Mouse (Mus musculus): ENCODE measurements around the gene Kit. TPM values are rescaled to one million over a fixed set of nuclear protein-coding genes. Genes with fewer than 3 reads are reported as not detected.

Kit gene
- polyA plus RNA-seq, 1 experiment from 2014 or later, result 47.2 TPM

DNA sequence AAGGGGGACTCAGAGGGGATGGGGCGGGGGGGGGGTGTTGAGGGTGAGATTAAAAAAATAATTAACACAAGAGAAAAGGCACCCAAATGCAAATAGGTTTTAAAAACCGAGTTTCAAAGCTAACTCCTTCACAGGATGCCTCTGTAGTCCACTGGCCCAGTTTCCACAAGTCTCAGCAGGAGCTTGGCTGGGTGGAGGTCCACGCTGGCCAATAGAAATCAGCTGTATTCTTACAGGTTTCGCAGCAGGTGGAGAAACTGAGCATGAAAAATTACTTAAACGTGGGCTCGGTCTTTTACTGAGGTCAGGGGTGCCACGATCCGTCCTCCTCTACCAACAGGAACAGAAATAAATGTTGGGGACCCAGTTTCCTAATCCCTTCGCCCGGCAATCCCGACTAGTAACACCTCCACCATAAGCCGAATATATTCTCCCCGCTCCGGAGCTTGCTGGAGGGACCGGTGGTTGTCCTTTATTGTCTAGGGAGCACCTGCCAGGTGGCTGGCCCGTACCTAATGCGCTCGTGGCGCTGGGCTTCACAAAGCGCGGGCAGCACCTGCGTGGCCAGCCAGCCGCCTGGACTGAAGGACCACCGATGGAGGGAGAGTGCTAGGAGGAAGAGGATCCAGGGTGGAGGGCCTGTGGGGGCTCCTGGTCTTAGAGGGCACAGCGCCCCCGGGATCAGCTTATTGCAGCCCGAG, 415 bp upstream of the Kit start:
- no peaks in the 10 kb centered on the region for H3K9me3 ChIP-seq
- peak overlapping the region; percentile 89 for H3K9ac ChIP-seq
- peak overlapping the region; percentile 88 for H3K27ac ChIP-seq (replicated peaks)
- no peaks in the 10 kb centered on the region for H3K36me3 ChIP-seq
- no peaks in the 10 kb centered on the region; the same call in 1 of the 2 replicates for H3K27me3 ChIP-seq
- 2% methylated on average over 27 of the region's 27 CpGs for WGBS
- ATAC-seq (ENCODE audit: low read depth), result no peak; the same call in 1 of the 2 replicates
- peak overlapping the region; percentile 85 for H3K4me2 ChIP-seq
- peak overlapping the region; percentile 76 for H3K4me3 ChIP-seq
- H3K4me1 ChIP-seq (replicated peaks), result peaks cover 33% of the 10 kb centered on the region

DNA sequence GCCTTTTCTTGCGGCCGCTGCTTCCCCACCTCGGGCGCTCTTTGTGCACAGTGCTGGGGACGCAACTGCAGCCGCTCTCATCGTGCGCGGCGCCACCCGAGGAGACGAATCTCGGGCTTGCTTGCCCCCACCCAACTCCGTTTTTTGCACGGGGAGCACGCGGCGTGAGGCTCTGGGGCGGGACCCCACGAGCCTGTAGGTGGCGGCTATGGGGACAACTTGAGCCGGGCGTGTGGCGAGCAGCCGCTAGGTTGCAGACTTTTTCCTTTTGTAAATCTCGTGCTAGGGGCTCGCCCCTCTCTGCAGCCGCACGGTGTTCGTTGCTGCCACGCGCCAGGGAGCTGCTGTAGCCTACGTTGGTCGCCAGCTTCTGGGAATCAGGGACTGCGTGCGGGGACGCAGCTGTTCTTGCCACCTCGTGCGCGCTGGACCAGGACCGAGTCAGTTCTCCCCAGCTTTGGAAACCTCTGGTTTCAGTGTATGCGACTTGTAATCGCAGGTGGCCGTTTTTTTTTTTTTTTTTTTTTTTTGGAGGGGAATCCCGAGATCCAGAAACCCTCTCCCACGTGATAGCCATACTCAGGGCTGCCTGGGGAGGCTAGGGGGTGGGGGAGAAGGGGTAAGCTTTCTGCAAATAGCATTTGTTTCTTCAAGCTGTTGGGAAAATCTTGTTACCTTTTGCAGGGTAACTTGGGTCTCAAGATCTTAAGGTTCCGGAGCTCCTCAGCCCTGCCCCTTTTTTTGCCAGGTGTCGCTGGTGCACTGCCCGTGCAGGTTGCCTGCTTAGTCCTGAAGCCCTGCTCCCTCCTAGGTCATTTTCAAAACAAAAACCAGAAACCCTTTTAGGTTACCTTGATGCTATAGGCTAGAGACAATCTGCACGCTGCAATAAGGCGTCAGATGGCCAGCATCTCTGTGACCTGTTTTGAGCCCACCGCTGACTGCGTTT, 1.1 kb downstream of the Kit start:
- Histone ChIP-seq H3K4me1 (replicated peaks) (peaks cover 33% of the 10 kb centered on the region), H3K4me2 (peak overlapping the region; percentile 85), H3K36me3 (no peaks in the 10 kb centered on the region), H3K27ac (replicated peaks) (peak overlapping the region; percentile 88), H3K27me3 (no peaks in the 10 kb centered on the region; the same call in 1 of the 2 replicates), H3K9ac (peak overlapping the region; percentile 89), H3K4me3 (peak overlapping the region; percentile 76), H3K9me3 (no peaks in the 10 kb centered on the region)
- ATAC-seq (ENCODE audit: low read depth), result peak; percentile 86
- WGBS, result under 1% methylated on average over 53 of the region's 53 CpGs

DNA sequence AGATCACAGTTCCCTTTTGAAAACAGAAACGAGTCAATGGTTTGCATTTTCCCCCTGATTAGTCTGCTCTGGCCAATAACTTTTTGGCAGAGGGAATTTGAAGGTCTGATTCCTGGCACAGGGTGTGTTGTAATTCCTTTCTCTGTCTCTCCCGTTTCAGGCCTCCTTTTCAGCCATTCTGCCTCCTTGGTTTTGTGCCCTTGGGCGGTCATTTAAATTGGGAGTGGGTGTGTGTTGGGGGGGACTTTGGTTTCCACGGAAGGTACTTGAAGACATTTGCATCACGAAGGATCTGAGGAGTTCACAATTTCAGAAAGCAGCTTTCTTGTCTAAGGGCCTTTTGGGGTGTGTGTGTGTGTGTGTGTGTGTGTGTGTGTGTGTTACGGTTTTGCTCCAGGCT, 2.0 kb downstream of the Kit start:
- peak overlapping the region; percentile 85 for H3K4me2 ChIP-seq
- H3K4me3 ChIP-seq, result peak overlapping the region; percentile 76
- H3K9ac ChIP-seq, result peak overlapping the region; percentile 89
- peaks cover 33% of the 10 kb centered on the region for H3K4me1 ChIP-seq (replicated peaks)
- H3K27me3 ChIP-seq, result no peaks in the 10 kb centered on the region; the same call in 1 of the 2 replicates
- whole genome bisulfite sequencing, result 24% methylated on average over 6 of the region's 6 CpGs
- no peaks in the 10 kb centered on the region for H3K36me3 ChIP-seq
- no peak for ATAC-seq (ENCODE audit: low read depth)
- no peaks in the 10 kb centered on the region for H3K9me3 ChIP-seq
- peak overlapping the region; percentile 88; the same call in 1 of the 2 replicates for H3K27ac ChIP-seq (replicated peaks)

DNA sequence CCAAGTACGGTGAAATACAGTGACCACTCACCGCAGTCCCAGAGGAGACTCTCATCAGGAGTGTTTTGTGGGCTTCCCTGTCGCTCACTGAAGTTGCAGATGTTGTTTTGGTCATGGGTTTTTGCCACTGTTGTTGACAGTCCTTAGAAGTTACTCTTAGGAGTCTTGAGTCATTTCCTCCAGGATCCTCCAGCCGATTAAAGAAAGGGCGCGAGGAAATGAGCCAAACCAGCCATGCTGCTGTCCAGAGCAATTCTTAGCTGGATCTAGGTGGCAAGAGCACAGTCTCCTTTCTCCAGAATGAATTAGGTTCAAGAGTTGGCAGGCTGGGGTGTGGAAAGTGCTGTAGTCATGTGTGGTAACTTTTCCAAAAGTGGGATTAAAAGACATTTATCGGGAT, 3.4 kb downstream of the Kit start:
- no peak overlapping the region for H3K9ac ChIP-seq
- peaks cover 33% of the 10 kb centered on the region for H3K4me1 ChIP-seq (replicated peaks)
- no peaks in the 10 kb centered on the region for H3K36me3 ChIP-seq
- 71% methylated on average over 7 of the region's 7 CpGs for WGBS
- no peaks in the 10 kb centered on the region for H3K9me3 ChIP-seq
- no peaks in the 10 kb centered on the region; the same call in 1 of the 2 replicates for H3K27me3 ChIP-seq
- peak overlapping the region; percentile 85 for H3K4me2 ChIP-seq
- no peak for ATAC-seq (ENCODE audit: low read depth)
- H3K4me3 ChIP-seq, result 0 out of 2 replicates have a peak overlapping the region, but pooled peaks have one; percentile 1
- H3K27ac ChIP-seq (replicated peaks), result no peak overlapping the region

DNA sequence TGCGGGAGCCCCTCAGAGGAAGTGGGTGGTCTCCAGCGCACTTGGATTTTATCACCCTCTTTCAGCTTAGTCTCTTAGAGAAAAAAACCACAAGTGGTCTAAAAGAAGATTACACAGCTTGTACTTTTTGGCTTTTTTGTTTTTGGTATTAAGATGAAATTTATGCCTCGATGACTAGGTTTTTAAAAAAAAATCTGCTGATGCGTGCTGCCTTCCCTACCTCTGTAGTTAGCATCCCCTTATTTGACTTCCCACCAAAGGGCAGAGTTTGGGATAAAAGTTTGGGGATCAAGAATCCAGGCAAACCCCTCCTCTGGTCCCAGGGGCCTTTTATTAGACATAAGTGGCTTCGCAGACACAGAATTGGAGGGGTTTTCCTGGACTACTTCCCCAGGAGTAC, 4.5 kb downstream of the Kit start:
- Histone ChIP-seq H3K9me3 (no peaks in the 10 kb centered on the region), H3K27me3 (no peaks in the 10 kb centered on the region), H3K4me3 (no peak overlapping the region), H3K4me2 (peak overlapping the region; percentile 85; the same call in 1 of the 2 replicates), H3K36me3 (no peaks in the 10 kb centered on the region), H3K27ac (replicated peaks) (no peak overlapping the region), H3K9ac (no peak overlapping the region), H3K4me1 (replicated peaks) (peaks cover 33% of the 10 kb centered on the region)
- WGBS, result 84% methylated on average over 5 of the region's 5 CpGs
- ATAC-seq (ENCODE audit: low read depth), result no peak

DNA sequence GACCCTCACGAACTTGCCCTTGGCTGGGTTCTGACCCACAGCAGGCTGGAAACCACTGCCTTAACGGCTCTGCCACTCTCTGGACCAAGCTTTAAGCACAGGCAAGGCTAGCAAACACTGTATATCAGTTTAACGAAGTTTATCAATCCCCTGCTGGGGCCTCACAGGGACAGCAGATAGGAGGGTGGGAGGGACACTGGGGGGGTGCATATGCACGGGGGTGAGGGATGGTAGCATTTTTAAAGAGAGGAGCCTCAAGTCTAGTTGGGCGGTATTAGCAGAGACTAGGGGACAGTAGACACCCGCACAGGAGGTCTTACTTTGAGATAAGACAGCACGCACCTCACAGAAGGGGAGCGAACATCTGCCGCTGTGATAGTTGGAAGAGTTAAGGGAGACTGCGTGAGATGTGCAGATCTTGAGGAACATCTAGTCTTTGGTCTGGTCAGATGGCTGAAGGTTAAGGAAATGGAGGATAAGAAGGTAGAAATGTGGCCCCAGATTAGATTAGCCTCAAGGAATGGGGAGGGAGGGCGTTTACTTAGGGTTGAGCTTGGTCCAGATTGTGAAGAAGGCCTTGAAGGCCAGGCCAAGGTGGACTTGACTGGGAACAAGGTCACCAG, 5.0 kb downstream of the Kit start:
- ATAC-seq (ENCODE audit: low read depth), result no peak
- no peak overlapping the region for H3K9ac ChIP-seq
- no peak overlapping the region for H3K27ac ChIP-seq (replicated peaks)
- no peaks in the 10 kb centered on the region for H3K36me3 ChIP-seq
- H3K27me3 ChIP-seq, result no peaks in the 10 kb centered on the region
- H3K4me2 ChIP-seq, result no peak overlapping the region
- WGBS, result 87% methylated on average over 11 of the region's 11 CpGs
- H3K9me3 ChIP-seq, result no peaks in the 10 kb centered on the region
- no peak overlapping the region for H3K4me3 ChIP-seq
- H3K4me1 ChIP-seq (replicated peaks), result peaks cover 36% of the 10 kb centered on the region

DNA sequence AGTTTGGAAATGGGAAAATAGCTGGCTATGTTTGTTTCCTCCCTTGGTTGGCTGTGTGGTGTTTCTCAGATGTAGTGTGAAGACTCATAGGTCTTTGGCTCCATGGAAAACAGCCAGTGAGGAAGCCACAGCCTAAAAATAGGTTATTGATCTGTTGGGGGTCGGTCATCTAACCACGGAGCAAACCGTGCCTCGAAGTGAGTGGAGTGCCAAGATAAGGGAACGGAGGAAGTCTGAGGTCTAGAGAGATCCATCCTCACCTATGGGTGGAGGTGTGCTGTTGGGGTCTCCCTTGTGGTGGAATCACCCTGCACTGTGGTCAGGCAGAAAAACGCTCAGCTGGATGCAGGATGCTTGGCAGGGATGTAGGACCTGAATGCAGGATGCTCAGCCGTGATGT, 7.2 kb downstream of the Kit start:
- WGBS, result 93% methylated on average over 7 of the region's 7 CpGs
- Histone ChIP-seq H3K9me3 (no peaks in the 10 kb centered on the region), H3K4me1 (replicated peaks) (peaks cover 27% of the 10 kb centered on the region), H3K4me3 (no peak overlapping the region), H3K9ac (no peak overlapping the region), H3K27ac (replicated peaks) (no peak overlapping the region), H3K36me3 (no peaks in the 10 kb centered on the region), H3K4me2 (no peak overlapping the region), H3K27me3 (no peaks in the 10 kb centered on the region)
- ATAC-seq (ENCODE audit: low read depth), result no peak

DNA sequence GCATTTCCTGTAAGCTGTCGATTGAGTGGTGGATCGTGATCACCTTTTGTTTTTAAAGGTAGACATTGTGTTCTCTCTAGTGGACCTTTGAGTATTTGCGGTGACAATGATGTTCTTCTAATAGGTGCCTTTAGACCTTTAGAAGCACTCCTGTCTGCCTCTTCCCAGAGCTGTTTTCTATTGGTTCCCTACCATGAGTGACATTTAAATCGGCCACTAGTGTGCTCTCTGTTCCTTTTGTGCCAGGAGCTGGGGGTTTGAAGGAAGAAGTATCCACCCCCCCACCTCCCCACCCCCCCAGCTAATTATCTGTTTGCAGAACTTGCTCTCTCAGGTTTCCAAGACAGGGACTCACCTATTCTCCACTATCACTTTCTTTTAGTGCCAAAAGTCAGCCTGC, 13.1 kb downstream of the Kit start:
- Histone ChIP-seq H3K9me3 (no peaks in the 10 kb centered on the region), H3K36me3 (no peaks in the 10 kb centered on the region), H3K9ac (no peak overlapping the region), H3K27ac (replicated peaks) (no peak overlapping the region), H3K4me3 (no peak overlapping the region), H3K27me3 (no peaks in the 10 kb centered on the region), H3K4me1 (replicated peaks) (peaks cover 31% of the 10 kb centered on the region), H3K4me2 (no peak overlapping the region)
- ATAC-seq (ENCODE audit: low read depth), result no peak
- 94% methylated on average over 4 of the region's 4 CpGs for WGBS

DNA sequence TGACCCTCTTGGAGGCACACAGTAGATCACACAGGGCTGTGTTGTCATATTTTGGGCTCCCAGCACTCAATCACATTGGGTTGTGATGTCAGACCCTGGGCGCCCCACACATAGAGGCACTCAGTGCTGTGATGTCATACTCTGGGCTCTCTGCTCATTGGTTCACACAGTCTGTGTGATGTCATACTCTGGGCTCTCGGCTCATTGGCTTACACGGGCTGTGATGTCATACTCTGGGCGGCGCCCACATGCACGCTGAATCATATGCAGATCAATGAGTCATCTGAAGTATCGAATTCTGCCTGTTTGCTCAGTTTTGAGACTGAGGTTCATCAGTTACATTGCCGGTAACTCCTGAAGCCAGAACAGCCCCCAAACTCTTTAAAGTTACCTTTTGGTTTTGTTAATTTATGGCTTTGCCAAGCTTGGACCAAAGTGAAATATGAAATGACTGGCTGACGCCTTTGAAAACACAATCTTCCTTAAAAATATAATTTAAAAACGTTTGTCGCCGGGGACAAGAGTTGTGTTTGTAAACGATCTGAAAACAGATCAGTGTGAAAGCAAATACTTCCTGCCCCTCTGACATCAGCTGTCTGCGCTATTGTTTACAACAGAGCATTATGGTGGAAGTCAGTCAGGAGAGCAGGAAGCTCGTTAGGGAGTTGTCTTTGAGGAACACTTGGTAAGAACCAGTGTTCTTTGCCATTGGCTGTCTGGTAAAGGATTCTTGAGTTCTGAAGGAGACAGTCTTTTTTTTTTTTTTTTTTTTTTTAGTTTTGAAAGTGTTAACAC, 15.0 kb downstream of the Kit start:
- Histone ChIP-seq H3K4me1 (replicated peaks) (peaks cover 40% of the 10 kb centered on the region), H3K4me2 (no peak overlapping the region), H3K27ac (replicated peaks) (no peak overlapping the region), H3K9ac (no peak overlapping the region), H3K27me3 (no peaks in the 10 kb centered on the region), H3K4me3 (no peak overlapping the region), H3K36me3 (no peaks in the 10 kb centered on the region), H3K9me3 (no peaks in the 10 kb centered on the region)
- 88% methylated on average over 15 of the region's 15 CpGs for WGBS
- ATAC-seq (ENCODE audit: low read depth), result no peak

DNA sequence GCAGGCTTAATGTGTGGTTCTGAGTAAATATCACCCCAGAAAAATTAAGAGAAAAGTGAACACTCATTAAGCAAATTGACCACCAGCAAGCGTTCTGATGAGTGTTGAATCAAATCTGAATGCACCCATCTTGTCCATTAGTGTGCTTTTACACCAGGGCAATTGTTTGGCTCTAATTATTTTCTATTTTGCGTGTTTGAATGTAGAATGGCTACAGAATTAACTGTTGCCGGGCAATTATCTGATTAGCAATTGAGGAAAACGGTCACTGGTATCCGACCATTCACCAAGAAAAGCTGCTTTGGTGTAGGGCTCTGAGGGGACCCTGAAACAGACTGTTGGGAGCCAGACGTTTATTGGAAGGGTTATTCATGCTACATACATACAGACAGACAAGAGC, 16.2 kb downstream of the Kit start:
- 29% methylated on average over 6 of the region's 6 CpGs for WGBS
- Histone ChIP-seq H3K9ac (peak overlapping the region; percentile 27; the same call in 1 of the 2 replicates), H3K9me3 (no peaks in the 10 kb centered on the region), H3K36me3 (no peaks in the 10 kb centered on the region), H3K4me3 (no peak overlapping the region), H3K27ac (replicated peaks) (no peak overlapping the region), H3K4me1 (replicated peaks) (peaks cover 49% of the 10 kb centered on the region), H3K27me3 (no peaks in the 10 kb centered on the region), H3K4me2 (no peak overlapping the region)
- ATAC-seq (ENCODE audit: low read depth), result no peak

DNA sequence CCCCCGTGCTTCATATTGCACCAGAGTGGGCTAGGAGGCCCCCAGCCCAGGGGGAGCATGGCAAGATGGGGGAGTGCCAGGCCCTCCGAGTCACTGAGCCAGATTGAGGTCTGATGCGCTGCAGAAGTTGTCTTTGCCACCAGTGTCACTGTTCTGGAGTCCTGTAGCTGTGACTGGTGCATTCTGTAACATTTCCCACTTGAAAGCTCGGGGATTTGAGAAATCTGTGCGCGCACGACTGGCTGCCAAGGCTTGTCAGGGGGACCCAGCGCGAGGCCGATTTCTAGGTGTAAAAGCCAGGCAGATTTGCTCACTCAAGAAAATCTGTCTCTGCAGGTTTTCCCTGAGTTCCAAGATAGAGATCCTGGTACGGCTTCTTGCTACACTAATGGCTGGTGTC, 16.9 kb downstream of the Kit start:
- 75% methylated on average over 11 of the region's 11 CpGs for WGBS
- Histone ChIP-seq H3K27me3 (no peaks in the 10 kb centered on the region), H3K27ac (replicated peaks) (no peak overlapping the region), H3K4me1 (replicated peaks) (peaks cover 55% of the 10 kb centered on the region), H3K4me2 (no peak overlapping the region), H3K9ac (peak overlapping the region; percentile 27; the same call in 1 of the 2 replicates), H3K9me3 (no peaks in the 10 kb centered on the region), H3K4me3 (no peak overlapping the region), H3K36me3 (no peaks in the 10 kb centered on the region)
- no peak for ATAC-seq (ENCODE audit: low read depth)

Measured in neural tube, embryonic 13.5 days (tissue).